Mouse (Mus musculus): ENCODE measurements at regions not wholly inside any gene's neighbourhood (a gene's known extent, or its start where the extent isn't known, plus 50 kb on each side); places are given as distances from the start of the nearest gene placed in this dataset.

DNA sequence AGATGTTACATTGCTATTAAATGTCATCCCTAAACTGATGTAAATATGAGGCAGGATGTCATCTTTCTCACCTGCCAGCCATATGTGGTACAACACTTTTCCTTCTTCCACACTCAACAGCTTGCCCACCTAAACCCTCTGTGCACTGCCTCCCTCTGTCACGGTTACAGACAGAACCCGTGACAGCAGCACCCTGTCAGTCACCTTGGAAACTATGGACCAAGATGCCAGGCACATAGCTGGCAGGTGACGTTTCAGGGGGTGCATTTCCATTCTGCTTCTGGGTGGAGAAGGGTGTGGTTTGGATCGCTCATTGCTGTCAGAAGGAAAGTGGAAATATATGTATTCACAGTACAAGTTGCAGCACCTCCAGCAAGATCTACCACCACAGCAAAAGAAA is 100.2 kb upstream of the Npas2 start:
- TF ChIP-seq CTCF (conservative IDR thresholded peaks at IDR 0.05 in 1 of 2, IDR thresholded peaks at IDR 0.05 in 1 of 2; ENCODE audit: low read depth in 2 of 2, low read length in 2 of 2): no peak
- TF ChIP-seq SMC3 (IDR thresholded peaks at IDR 0.05; ENCODE audit: low read depth, low read length): no peak
- TF ChIP-seq USF1 (IDR thresholded peaks at IDR 0.05; ENCODE audit: low read depth, low read length): no peak
- TF ChIP-seq POLR2A (IDR thresholded peaks at IDR 0.05; ENCODE audit: low read depth, low read length): no peak
- TF ChIP-seq MAZ (IDR thresholded peaks at IDR 0.05; ENCODE audit: low read depth, low read length): no peak
- no peak for TF ChIP-seq ZNF384 (IDR thresholded peaks at IDR 0.05; ENCODE audit: low read depth, low read length)
- TF ChIP-seq JUND (conservative IDR thresholded peaks at IDR 0.05; ENCODE audit: low read depth, low read length): no peak
